Mouse (Mus musculus) CD8-positive naive resting alpha-beta T cell, adult 57 days (primary cell): ENCODE results near the gene Adad1. TPM values are rescaled to one million over a fixed set of nuclear protein-coding genes. Genes with fewer than 3 reads are reported as not detected.

Experiments
- total RNA-seq: library from RNA; stranded (reverse); gene quantifications from one replicate; pipeline ENCODE4 v1.2.4, GENCODE M21; 2023

Adad1 gene
- total RNA-seq, result not detected

GRCm38 (mm10) chr3:37063406-37063805, at the start of gene Adad1:
Gene Adad1, plus strand, starts transcription at chr3:37063527.

GRCm38 (mm10) chr3:37125655-37126054, 62.3 kb downstream of the Adad1 start, which contains the start of gene Il2:
Gene Il2, minus strand, starts transcription at chr3:37125959.

Other genes with a start within 250 kb of the Adad1 start
- gene 4932438A13Rik, start 200.4 kb upstream of the Adad1 start, total RNA-seq, result 179 TPM
- gene Il2, start 62.4 kb downstream of the Adad1 start, total RNA-seq, result not detected
- gene Il21, start 169.1 kb downstream of the Adad1 start, total RNA-seq, result not detected
- gene Bbs12, start 249.0 kb downstream of the Adad1 start, total RNA-seq, result 2.7 TPM
- not detected for gene Cetn4, start 249.2 kb downstream of the Adad1 start, total RNA-seq